Mouse (Mus musculus): ENCODE data around the gene Stk10. TPM values are rescaled to one million over a fixed set of nuclear protein-coding genes. Genes with fewer than 3 reads are reported as not detected.
A peak's percentile ranks its signal among the peaks of the same experiment; 100 is the strongest.

Gene Stk10
- polyA plus RNA-seq, 1 experiment, result 9.4 TPM

DNA sequence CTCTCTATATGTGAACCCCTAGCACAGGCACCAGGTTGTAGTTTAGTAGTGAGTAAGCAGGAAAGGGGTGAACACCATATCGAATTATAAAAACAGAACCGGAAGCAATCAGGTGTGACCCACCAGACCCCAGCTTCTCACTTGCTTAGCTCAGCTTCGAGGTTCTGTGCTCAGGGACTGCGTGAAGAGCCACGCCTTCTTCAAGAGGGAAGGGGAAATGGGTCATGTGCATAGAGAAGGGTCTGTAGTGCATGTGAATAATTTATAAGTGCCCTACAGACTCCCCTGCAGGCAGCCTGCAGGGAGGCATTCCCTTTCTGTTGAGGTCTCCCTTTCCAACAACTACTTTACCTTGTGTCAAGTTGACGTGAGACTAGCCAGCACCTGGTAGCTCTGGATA, 52.9 kb downstream of the Stk10 start:
- Histone ChIP-seq H3K36me3 (ENCODE audit: control insufficient read depth, insufficient read depth, low read length) (no peaks in the 10 kb centered on the region), H3K27ac (ENCODE audit: insufficient read depth, low read depth, low read length) (no peak overlapping the region), H3K4me3 (ENCODE audit: insufficient read depth, low read depth, low read length) (no peak overlapping the region), H3K4me1 (ENCODE audit: control insufficient read depth, insufficient read depth, low read length) (no peaks in the 10 kb centered on the region), H3K27me3 (replicated peaks; ENCODE audit: control insufficient read depth, insufficient read depth, low read length) (no peaks in the 10 kb centered on the region)
- no peak for DNase-seq
- TF ChIP-seq CTCF (conservative IDR thresholded peaks at IDR 0.05; ENCODE audit: insufficient read depth, insufficient read length, low read depth, low read length) (no peak), POLR2A (IDR thresholded peaks at IDR 0.05; ENCODE audit: low read depth, low read length) (no peak)
- WGBS, result 58% methylated on average over 6 of the region's 6 CpGs

DNA sequence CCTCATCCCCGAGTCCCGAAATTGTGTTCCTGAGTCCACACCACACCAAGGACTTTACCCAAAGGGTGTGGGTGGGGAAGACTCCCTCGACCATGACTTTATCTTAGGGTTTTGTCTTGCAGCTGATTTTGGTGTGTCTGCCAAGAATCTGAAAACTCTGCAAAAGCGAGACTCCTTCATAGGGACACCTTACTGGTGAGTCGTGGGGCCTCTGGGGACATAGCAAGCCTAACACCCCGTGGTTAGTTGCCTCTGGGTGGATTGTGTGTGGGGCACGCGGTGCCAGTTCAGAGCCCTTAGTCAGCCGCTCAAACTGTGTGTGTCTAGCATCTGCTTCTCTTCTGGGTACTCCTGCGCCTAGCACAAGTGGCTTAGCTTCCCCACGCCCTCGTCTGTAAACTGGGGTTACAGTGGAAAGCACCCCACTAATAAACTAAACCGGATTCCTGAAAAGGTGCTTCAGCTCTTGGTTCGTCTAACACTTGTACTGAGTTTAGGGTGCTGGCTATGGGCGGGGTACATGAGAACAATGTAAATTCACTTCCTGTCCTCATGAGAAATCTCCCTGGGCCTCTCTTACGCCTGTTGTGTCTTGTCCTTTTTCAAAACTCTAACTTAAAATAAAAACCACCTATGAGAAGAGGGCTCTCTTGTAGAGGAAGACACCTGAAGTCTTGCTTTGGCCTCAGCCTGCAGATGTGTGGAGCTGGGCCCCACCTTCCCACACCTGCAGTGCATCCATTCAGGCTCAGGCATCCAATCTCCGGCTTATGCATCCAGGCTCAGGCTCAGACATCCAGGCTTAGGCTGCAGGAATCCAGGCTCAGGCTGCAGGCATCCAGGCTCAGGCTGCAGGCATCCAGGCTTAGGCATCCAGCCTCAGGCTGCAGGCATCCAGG, 54.3 kb downstream of the Stk10 start:
- Histone ChIP-seq H3K27ac (ENCODE audit: insufficient read depth, low read depth, low read length) (no peak overlapping the region), H3K4me3 (ENCODE audit: insufficient read depth, low read depth, low read length) (no peak overlapping the region), H3K4me1 (ENCODE audit: control insufficient read depth, insufficient read depth, low read length) (no peaks in the 10 kb centered on the region), H3K36me3 (ENCODE audit: control insufficient read depth, insufficient read depth, low read length) (no peaks in the 10 kb centered on the region), H3K27me3 (replicated peaks; ENCODE audit: control insufficient read depth, insufficient read depth, low read length) (no peaks in the 10 kb centered on the region)
- TF ChIP-seq POLR2A (IDR thresholded peaks at IDR 0.05; ENCODE audit: low read depth, low read length) (no peak), CTCF (conservative IDR thresholded peaks at IDR 0.05; ENCODE audit: insufficient read depth, insufficient read length, low read depth, low read length) (no peak)
- 80% methylated on average over 17 of the region's 17 CpGs for WGBS
- no peak for DNase-seq

DNA sequence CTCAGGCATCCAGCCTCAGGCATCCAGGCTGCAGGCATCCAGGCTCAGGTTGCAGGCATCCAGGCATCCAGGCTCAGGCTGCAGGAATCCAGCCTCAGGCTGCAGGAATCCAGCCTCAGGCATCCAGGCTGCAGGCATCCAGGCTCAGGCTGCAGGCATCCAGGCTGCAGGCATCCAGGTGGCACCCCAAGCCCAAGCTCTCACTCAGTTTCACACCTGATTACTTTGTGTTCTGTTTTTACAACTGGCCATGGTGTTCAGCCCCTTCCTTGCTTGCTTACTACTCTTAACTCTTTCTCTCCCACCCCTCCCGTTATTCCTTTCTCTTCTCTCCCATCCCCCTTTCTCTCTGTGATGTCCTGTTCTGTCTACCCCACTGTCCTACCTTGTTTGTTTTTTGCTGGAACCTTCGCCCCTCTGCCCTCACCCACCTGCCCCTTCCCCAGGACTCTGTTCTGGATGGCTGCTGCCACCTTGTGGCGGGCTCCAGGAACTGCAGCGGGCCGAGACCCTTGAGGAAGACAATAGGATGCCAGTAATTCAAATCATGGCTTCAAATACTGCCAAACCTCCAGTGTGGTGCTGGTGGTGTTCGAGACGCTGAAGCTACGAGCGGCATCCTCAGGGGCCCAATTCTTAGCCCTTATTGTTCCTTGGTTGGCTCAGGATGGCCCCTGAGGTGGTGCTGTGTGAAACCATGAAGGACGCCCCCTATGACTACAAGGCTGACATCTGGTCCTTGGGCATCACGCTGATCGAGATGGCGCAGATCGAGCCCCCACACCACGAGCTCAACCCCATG, 55.2 kb downstream of the Stk10 start:
- Histone ChIP-seq H3K4me3 (ENCODE audit: insufficient read depth, low read depth, low read length) (no peak overlapping the region), H3K27ac (ENCODE audit: insufficient read depth, low read depth, low read length) (no peak overlapping the region), H3K4me1 (ENCODE audit: control insufficient read depth, insufficient read depth, low read length) (no peaks in the 10 kb centered on the region), H3K27me3 (replicated peaks; ENCODE audit: control insufficient read depth, insufficient read depth, low read length) (no peaks in the 10 kb centered on the region), H3K36me3 (ENCODE audit: control insufficient read depth, insufficient read depth, low read length) (no peaks in the 10 kb centered on the region)
- WGBS, result 36% methylated on average over 15 of the region's 15 CpGs
- DNase-seq, result peak; percentile 64
- no peak for TF ChIP-seq POLR2A (IDR thresholded peaks at IDR 0.05; ENCODE audit: low read depth, low read length)
- peak; percentile 88 for TF ChIP-seq CTCF (conservative IDR thresholded peaks at IDR 0.05; ENCODE audit: insufficient read depth, insufficient read length, low read depth, low read length)

DNA sequence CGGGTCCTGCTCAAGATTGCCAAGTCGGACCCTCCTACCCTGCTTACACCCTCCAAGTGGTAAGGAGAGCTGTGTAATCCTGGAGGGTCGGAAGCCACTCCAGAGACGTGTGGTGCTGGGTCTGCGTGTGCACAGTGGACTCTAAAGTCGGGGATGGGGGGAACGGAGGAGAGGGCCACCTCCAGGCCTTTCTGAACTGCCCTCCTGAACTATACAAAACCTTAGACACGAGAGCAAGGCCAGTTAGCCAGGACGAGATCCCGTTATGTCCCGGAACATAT, 55.7 kb downstream of the Stk10 start:
- H3K27me3 ChIP-seq (replicated peaks; ENCODE audit: control insufficient read depth, insufficient read depth, low read length), result no peaks in the 10 kb centered on the region
- 83% methylated on average over 11 of the region's 11 CpGs for WGBS
- H3K36me3 ChIP-seq (ENCODE audit: control insufficient read depth, insufficient read depth, low read length), result no peaks in the 10 kb centered on the region
- TF ChIP-seq POLR2A (IDR thresholded peaks at IDR 0.05; ENCODE audit: low read depth, low read length), result no peak
- TF ChIP-seq CTCF (conservative IDR thresholded peaks at IDR 0.05; ENCODE audit: insufficient read depth, insufficient read length, low read depth, low read length), result no peak
- DNase-seq, result no peak
- no peak overlapping the region for H3K27ac ChIP-seq (ENCODE audit: insufficient read depth, low read depth, low read length)
- no peaks in the 10 kb centered on the region for H3K4me1 ChIP-seq (ENCODE audit: control insufficient read depth, insufficient read depth, low read length)
- H3K4me3 ChIP-seq (ENCODE audit: insufficient read depth, low read depth, low read length), result no peak overlapping the region

DNA sequence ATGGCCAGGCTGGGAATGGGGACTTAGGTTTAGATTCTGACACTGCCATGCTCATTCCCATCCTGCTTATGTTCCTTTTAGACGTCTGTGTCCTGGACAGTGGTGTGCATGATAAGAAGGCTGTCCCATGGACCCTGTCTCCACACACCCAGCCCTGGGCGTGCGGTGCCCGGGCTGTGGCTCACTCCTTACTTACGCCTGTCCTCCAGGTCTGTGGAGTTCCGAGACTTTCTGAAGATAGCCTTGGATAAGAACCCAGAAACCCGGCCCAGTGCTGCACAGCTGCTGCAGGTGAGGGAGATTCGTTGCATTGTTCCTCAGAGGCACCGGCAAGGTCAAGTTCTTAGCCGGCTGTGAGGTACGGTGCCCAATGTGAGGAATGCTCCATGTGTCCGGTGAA, 56.1 kb downstream of the Stk10 start:
- no peak overlapping the region for H3K27ac ChIP-seq (ENCODE audit: insufficient read depth, low read depth, low read length)
- no peak for TF ChIP-seq CTCF (conservative IDR thresholded peaks at IDR 0.05; ENCODE audit: insufficient read depth, insufficient read length, low read depth, low read length)
- TF ChIP-seq POLR2A (IDR thresholded peaks at IDR 0.05; ENCODE audit: low read depth, low read length), result no peak
- 91% methylated on average over 12 of the region's 12 CpGs for WGBS
- no peak for DNase-seq
- H3K4me3 ChIP-seq (ENCODE audit: insufficient read depth, low read depth, low read length), result no peak overlapping the region
- H3K4me1 ChIP-seq (ENCODE audit: control insufficient read depth, insufficient read depth, low read length), result no peaks in the 10 kb centered on the region
- H3K27me3 ChIP-seq (replicated peaks; ENCODE audit: control insufficient read depth, insufficient read depth, low read length), result no peaks in the 10 kb centered on the region
- no peaks in the 10 kb centered on the region for H3K36me3 ChIP-seq (ENCODE audit: control insufficient read depth, insufficient read depth, low read length)

DNA sequence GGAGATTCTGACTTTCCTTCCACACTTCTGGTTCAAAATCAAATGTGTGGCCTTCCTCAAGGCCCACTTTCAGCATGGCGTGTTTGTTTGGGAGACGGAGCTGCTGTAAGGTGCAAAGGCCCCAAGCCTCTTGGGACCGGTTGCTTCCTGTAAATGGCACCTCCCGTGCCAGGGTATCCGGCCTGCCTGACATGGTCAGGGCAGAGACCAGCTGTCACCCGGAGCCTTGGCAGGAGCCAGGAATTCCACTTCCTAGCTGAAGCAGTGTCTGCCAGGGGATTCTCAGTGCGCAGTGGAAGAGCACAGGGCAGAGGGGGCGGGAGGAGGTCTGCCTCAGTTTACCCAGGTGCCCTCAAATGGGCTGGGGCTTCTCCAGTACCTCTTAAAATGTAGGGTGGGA, 56.7 kb downstream of the Stk10 start:
- H3K27ac ChIP-seq (ENCODE audit: insufficient read depth, low read depth, low read length), result no peak overlapping the region
- WGBS, result 76% methylated on average over 8 of the region's 8 CpGs
- no peaks in the 10 kb centered on the region for H3K36me3 ChIP-seq (ENCODE audit: control insufficient read depth, insufficient read depth, low read length)
- H3K4me3 ChIP-seq (ENCODE audit: insufficient read depth, low read depth, low read length), result no peak overlapping the region
- H3K4me1 ChIP-seq (ENCODE audit: control insufficient read depth, insufficient read depth, low read length), result no peaks in the 10 kb centered on the region
- no peak for DNase-seq
- no peaks in the 10 kb centered on the region for H3K27me3 ChIP-seq (replicated peaks; ENCODE audit: control insufficient read depth, insufficient read depth, low read length)
- TF ChIP-seq POLR2A (IDR thresholded peaks at IDR 0.05; ENCODE audit: low read depth, low read length) (no peak), CTCF (conservative IDR thresholded peaks at IDR 0.05; ENCODE audit: insufficient read depth, insufficient read length, low read depth, low read length) (no peak)

DNA sequence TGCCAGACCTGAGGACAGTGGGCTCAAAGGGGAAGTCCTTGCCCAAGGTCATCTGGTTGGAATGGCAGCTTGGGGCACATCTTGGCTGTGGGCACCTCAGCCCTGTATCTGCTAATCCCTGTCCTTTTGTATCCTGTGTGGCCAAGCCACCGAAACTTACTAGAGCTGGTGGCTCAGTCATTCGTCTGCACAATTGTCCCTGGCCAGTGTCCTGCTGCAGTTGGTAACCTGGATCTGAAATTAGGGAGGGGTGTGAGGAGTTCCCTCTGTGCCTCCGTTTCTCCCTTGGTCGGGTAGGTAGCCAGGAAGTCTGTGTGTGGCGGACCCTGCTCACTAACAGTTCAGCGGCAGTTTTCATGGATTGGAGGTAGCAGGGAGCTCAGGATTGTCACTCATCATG, 57.1 kb downstream of the Stk10 start:
- WGBS, result 81% methylated on average over 6 of the region's 6 CpGs
- no peak overlapping the region for H3K27ac ChIP-seq (ENCODE audit: insufficient read depth, low read depth, low read length)
- no peak for DNase-seq
- H3K4me3 ChIP-seq (ENCODE audit: insufficient read depth, low read depth, low read length), result no peak overlapping the region
- TF ChIP-seq CTCF (conservative IDR thresholded peaks at IDR 0.05; ENCODE audit: insufficient read depth, insufficient read length, low read depth, low read length) (no peak), POLR2A (IDR thresholded peaks at IDR 0.05; ENCODE audit: low read depth, low read length) (no peak)
- H3K36me3 ChIP-seq (ENCODE audit: control insufficient read depth, insufficient read depth, low read length), result no peaks in the 10 kb centered on the region
- H3K4me1 ChIP-seq (ENCODE audit: control insufficient read depth, insufficient read depth, low read length), result no peaks in the 10 kb centered on the region
- H3K27me3 ChIP-seq (replicated peaks; ENCODE audit: control insufficient read depth, insufficient read depth, low read length), result no peaks in the 10 kb centered on the region
